Mouse (Mus musculus) cortical plate, adult 2 months (tissue): ENCODE measurements around the gene Ccser1.

ENCODE experiments used
- CTCF ChIP-seq: fragments of 200-500 bp; IDR thresholded peaks from 2 replicates; pipeline ENCODE4 v1.5.1; 2011; ENCODE audit warnings: mild to moderate bottlenecking, control low read depth, low read length; ENCODE audit not compliant: insufficient read depth; ENCODE audit errors: extremely low read depth
- POLR2A ChIP-seq: fragments of 200-500 bp; IDR thresholded peaks from 2 replicates; pipeline ENCODE4 v1.6.1; 2011; ENCODE audit warnings: mild to moderate bottlenecking, low read length, control low read depth; ENCODE audit not compliant: insufficient read depth; ENCODE audit errors: extremely low read depth

DNA sequence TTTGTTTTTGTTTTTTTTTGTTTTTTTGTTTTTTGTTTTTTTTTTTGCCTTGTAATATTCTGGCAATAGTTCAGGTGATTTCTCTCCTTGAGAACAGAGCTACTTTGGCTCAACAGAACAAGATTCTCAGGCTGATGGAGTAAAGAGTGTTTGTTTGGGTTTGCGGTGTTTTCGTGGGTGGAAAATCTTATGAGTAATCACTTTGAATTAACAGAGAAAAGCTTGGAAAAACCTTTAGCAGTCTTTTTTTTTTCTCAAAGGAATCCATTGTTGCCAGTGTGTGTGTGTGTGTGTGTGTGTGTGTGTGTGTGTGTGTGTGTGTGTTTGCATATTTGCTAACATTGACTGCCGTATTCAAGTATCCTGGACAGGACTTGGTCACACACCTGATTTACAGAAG, 81.3 kb downstream of the Ccser1 start:
- no peak for TF ChIP-seq CTCF
- no peak for TF ChIP-seq POLR2A
